Mouse (Mus musculus): Measurements from ENCODE around the gene Cdh9. TPM values are rescaled to one million over a fixed set of nuclear protein-coding genes. Genes with fewer than 3 reads are reported as not detected.

Cdh9 gene
- 0.83 and 1.1 TPM in 2 replicates for total RNA-seq (2021)
- long read RNA-seq, experiment 1, partial matches to known transcripts: 0 of 4 reads
- long read RNA-seq, experiment 1, other reads (novel, unspliced or antisense): 2 of 4 reads
- long read RNA-seq, experiment 2: 0 reads

GRCm38 (mm10) chr15:16728470-16729011, at the start of gene Cdh9:
Cdh9 (plus strand) TSS chr15:16728756.
- peak; percentile 61 for DNase-seq

GRCm38 (mm10) chr15:16679096-16679495, 49.5 kb upstream of the Cdh9 start:
- DNase-seq: no peak

- no peak for DNase-seq
Measured at GRCm38 (mm10) chr15:16699821-16700220, 28.7 kb upstream of the Cdh9 start.

- no peak for DNase-seq
Measured at GRCm38 (mm10) chr15:16702340-16702739, 26.2 kb upstream of the Cdh9 start.

- DNase-seq: no peak
Measured at GRCm38 (mm10) chr15:16739088-16739487, 10.5 kb downstream of the Cdh9 start.

GRCm38 (mm10) chr15:16746672-16747071, 18.1 kb downstream of the Cdh9 start:
- no peak for DNase-seq

GRCm38 (mm10) chr15:16763252-16763651, 34.7 kb downstream of the Cdh9 start:
- DNase-seq: no peak

GRCm38 (mm10) chr15:16784575-16784974, 56.0 kb downstream of the Cdh9 start:
- no peak for DNase-seq

GRCm38 (mm10) chr15:16792857-16793256, 64.3 kb downstream of the Cdh9 start:
- no peak for DNase-seq

GRCm38 (mm10) chr15:16801302-16801701, 72.7 kb downstream of the Cdh9 start:
- no peak for DNase-seq

- no peak for DNase-seq
Measured at GRCm38 (mm10) chr15:16810787-16811186, 82.2 kb downstream of the Cdh9 start.

GRCm38 (mm10) chr15:16814035-16814434, 85.5 kb downstream of the Cdh9 start:
- no peak for DNase-seq

- DNase-seq: no peak
Measured at GRCm38 (mm10) chr15:16834761-16835160, 106.2 kb downstream of the Cdh9 start.

- DNase-seq: no peak
Measured at GRCm38 (mm10) chr15:16882542-16882941, 154.0 kb downstream of the Cdh9 start.

GRCm38 (mm10) chr15:16896674-16897073, 168.1 kb downstream of the Cdh9 start:
- no peak for DNase-seq

All from adrenal gland, postnatal 14 days (tissue).